Mouse (Mus musculus) right cerebral cortex, postnatal 10 days (tissue): Measurements from ENCODE around the gene Wdr81.
"Not testable (repeated sequence)": the region's sequence is repeated elsewhere in the genome, so short reads cannot be mapped to it uniquely, and the experiment has no call there.

Experiments
- DNase-seq, 2 experiments: peaks; one replicate each; pipeline ENCODE4 v3.0.0; 2021; ENCODE audit warnings: low spot score in 2 of 2

The Wdr81 gene

DNA sequence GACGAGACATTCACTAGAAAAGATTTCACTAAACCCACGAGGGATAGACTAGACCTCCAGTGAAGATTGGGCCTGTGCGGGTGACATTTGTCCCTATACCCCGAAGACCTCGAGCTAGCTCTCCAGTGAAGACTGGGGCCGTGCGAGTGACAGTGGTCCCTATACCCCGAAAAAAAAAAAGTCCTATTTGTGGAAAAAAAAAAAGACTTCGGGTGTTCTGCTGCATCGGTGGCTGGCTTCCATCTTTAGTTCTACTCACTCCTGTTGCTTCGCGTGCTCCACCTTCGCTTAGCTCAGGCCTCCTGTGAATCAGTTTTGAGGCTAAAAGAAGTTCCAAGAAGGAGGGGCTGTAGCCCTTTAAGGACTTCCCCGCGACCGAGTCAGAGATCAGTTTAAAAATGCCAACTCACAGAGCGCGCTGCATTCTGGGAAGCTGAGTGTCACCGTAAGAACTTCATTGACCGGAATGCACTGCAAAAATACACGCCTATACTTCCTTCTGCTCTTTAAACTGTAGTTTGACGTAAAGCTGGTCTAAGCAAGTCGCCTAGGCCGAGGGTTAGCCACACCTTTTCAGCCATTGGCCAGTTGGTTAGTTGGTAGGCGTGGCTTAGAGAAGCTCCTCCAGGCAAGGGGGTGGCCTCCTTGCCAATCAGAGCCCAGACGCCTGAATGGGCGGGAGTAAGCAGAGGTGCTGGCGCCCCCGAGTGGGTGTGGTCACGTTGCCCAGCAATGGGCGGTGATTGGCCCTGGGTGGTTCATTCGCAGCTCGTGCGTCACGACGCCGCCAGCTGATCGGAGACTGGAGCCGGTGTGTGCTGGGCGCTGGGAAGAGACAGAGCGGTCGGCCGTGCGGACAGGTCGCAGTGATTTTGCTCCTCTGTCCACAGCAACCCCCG, 6.6 kb upstream of the Wdr81 start, which contains the start of gene Tlcd2:
TSS of gene Tlcd2 (plus strand) at position 872 of the 899 bp plus-strand sequence.
- peak; percentile 100 for DNase-seq

DNA sequence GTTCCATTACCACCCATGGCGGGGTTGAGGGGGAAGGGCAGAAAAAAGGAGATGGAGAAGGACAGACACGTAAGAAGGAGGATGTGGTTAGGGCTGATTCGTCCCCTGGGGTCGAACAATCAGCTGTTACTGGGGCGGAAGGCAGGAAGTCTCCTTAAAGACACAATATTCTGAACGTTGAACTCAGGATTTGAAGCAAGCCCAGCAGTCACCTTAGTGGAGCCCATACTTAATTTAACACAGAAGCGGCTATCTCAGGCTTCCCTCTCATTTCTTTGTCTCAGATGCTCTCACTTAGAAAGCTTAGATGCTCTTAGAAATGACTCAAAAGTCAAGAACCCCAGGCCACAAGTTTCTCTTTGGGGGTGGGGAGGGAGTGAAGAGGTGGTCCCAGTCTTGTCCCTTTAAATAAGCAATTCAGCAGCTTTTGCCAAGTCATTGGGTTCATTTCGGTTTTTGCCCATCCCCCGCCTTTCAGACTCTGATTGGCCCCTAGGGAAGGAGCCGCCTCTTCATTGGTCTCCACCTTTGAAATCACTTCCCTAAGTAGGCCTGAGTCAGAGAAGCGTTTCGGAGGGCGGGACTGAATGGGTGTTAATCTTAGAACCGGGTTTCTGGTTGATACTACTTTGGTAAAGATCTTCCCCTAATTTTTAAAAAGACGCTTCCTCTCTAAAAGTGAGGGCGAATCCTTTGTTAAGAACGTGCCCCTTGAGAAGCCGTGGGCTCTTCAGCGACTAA, 5.8 kb upstream of the Wdr81 start:
- peak; percentile 95 to 96 for DNase-seq

DNA sequence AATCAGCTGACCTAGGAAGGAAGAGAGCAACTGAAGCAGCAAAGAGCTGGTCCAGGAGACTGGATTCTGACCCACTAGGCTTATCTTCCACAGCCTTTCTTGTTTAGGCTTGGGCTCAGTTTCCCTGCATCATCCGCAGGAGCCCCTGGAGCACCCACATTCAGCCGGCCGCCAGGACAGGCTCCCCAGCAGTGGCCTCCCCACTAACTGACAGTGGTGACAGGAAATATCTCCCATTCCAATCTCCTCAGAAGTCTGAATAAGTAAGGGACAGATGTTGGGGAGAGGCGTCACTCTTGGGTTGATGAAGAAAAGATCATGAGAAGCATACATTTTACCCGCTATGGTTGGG, 5.2 kb upstream of the Wdr81 start:
- DNase-seq: no peak

DNA sequence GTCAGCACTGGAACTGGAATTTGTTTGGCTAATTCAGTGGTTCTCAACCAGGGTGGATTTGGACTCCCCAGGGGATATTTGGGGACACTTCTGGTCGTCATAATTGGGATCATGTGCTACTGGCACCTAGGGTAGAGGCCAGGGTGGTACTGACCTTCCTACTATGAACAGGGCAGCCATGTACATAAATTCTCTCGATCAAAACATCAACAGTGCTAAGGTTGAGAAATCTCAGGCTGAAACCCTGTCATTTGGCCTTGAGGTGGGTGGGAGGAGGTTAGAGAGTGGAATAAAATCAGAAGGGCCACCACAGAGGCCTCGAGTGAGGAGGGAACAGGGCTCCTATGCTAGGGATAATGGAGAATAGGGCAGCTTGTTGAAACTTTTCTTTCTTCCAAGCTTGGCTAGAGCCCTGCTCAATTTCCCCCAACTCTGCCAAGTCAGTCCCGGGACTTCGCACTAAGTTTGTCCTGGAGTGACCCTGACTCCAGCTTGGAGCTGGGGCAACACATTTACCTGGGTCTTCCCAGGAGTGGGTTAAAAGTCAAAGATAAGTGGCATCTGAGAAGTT, 4.7 kb upstream of the Wdr81 start:
- peak in 1 of 2 experiments; percentile 43 for DNase-seq

DNA sequence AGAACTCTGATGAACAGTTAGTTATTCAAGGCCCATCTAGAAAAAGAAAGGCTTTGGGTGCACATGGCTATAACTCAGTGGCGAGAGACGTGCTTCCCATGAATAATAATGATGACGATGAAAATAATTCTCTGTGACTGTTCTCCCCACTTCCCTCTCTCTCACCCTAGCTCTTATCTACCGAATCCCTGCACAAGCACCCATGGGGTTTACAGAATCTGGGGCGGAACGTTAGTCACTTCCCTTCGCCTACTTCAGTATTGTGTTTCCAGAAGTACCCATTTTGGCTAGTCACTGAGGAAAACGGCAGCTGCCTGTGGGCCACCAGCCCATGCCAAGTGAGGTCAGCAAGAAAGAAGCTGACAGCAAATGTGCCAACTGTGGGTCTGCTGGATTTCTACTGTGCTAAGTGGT, 4.1 kb upstream of the Wdr81 start:
- DNase-seq: peak in 1 of 2 experiments; percentile 47

DNA sequence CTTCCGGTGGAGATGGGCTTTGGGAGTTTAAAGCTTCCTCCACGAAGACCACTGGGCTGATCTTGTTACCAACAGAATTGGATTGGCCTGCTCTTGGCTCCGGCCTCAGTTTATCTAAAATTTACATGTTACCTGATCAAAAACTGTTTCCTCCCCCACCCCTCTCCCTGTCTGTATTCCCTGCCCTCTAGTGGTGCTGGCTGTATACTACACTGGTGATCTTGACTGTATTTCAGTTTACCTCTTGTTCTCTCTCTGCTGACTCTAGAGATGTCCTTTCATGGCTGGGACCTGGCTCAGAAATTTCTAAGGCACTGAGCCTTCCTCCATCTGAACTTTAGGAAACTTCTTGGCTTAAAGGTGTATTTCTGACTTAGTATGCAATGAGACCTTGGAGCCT, 3.7 kb upstream of the Wdr81 start:
- peak in 1 of 2 experiments; percentile 49 for DNase-seq

DNA sequence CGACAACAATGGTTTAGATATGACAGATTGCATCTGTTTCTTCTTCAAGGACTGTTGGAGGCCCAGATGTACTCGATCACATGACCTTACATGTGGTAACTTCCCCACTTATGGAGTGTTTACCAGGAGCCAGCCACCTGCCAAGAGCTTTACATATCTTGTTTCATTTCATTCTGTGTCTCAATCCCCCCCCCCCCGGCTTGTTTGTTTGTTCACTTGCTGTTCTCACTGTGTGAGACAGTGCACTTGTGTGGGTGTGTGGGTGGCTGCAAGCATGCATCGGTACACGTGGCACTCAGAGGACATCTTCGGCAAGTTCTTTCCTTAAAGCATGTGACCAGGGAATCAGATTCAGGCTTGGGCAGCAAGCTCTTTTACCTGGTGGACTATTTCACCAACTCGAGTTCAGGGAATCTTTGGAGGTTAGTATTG, 1.9 kb upstream of the Wdr81 start:
- DNase-seq: no peak

DNA sequence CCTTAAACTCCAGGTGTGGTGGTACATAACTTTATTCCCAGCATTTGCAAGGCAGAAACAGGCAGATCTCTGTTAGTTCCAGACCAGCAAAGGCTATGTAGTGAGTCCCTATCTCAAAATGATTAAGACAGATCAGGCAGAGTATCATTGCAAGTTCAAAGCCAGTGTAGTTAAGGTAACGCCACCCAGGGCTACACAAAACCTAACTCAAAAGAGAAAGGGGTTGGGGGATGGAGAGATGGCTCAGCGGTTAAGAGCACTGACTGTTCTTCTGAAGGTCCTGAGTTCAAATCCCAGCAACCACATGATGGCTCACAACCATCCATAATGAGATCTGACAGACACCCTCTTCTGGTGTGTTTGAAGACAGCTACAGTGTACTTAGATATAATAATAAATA, 1.5 kb upstream of the Wdr81 start:
- not testable (repeated sequence) for DNase-seq

DNA sequence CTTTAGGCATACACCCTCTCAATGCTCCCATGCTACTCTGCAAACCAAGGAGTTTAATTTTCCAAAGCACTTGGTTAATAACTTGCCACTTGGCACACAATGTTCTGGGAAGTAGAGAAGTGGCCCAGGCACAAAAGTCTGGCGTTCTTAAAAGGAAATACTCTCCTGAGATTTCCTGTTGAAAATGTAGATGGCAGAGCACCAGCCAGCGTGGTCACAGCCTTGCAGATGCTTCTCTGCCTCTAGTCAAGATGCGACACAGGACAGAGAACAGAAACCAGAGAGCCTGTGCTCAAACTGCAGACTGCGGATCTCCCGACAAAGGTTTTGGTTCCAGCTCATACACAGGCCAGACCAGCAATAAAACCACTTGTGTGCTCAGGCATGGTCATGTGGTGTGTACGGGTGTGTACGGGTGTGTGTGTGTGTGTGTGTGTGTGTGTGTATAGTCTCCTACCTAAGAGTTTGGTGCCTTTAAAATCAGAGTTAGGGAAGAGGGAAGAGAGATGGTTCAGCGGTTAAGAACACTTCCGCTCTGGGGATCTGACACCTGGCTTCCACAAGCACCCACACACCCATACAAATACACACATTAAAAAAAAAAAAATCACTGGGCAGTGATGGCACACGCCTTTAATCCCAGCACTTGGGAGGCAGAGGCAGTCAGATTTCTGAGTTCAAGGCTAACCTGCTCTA, 672 bp upstream of the Wdr81 start:
- DNase-seq: no peak

DNA sequence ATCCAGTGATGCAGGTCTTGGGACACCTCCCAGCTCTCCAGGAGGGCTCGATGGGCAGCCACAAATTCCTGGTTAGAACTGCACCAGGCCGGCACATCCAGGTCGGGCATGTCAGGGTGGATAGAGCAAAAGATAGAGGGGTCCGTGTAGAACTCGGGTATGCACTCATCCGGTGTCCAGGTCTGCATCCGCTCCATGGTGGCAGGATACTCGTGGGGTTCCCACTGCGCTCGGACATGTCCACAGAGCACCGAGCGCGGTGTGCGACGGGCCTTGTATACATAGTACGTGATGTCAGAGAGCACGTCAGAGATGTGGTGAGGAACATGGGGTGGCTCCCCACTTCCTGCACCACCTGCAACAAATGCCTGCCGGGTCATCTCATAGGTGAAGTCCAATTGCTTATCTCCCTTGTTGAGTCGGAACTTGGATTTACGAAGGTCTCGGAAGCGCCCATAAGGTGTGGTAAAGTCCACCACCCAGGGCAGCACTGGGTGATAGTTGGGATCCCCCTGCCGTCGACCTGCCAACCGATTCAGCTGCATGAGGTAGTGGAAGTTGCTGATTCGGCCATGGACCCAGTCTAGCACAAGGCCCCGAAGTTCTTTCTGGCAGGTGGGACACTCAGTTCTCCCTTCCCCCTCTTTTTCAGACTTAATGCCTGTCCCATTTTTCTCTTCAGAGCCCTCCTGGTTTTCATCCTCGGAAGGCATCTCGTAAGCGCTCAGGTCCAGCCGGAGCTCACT, 1.5 kb downstream of the Wdr81 start:
- DNase-seq: no peak

DNA sequence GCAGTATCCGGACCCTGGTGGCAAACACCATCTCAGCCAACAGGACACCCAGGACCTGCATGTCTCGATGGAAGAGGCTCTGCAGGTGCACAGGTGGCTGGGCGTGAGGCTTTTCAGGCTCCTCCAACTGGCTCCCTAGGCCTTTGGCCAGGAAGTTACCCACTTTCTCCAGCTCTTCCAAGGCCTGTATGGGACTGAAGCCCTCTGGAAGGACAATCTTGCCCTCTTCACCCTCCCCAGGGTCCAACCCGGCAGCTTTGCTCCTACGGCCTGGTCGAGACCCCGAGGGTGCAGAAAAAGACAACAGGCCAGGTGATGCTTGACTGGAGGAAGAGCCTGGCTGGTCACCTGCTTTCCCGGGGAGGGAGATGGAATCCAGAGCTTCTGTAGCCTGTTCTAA, 2.4 kb downstream of the Wdr81 start:
- DNase-seq: no peak

DNA sequence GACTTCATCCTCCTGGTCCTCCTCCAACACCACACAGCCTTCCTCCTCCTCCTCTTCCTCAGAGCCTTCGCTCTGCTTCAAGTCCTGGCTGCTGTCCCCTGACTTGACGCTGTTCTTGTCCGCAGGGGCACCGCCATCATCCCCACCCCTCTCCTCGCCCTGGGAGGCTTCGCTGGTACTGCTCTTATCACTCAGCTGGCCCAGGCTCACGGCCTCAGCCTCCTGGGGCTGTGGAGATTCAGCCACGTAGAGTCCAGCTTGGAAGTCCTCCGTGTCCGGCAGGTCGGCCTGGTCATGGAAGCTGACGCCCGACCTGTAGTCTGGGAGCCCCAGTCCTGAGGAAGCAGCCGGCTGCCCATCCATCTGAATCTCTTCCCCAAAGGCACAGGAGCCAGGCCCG, 3.6 kb downstream of the Wdr81 start:
- DNase-seq: no peak

DNA sequence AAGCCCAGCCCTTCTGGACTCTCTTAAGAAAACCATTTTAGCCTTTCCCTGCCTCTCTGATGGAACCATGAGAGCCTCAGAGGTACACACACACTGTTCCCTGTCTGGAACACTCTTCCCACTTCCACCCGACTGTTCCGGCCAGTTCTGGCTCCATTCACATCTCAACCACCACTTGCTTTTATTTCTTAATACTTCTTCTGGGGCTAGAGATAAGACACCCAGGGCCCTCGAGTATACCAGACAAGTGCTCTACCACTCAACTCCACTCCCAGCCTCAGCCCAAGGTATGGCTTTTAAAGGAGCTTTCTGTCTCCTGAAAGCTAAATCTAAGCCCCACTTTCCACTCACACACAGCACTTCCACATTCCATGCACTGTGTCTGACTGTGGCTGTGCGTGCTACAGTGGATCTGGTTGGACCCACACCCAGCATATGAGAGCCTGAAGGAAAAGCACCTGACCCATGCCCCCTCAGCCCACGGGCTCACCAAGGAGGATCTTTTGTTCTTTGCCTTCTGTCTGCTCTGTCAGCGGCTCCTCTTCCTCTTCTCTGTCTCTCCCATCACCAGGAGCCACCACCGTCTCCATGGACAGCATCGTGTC, 4.1 kb downstream of the Wdr81 start:
- no peak for DNase-seq

DNA sequence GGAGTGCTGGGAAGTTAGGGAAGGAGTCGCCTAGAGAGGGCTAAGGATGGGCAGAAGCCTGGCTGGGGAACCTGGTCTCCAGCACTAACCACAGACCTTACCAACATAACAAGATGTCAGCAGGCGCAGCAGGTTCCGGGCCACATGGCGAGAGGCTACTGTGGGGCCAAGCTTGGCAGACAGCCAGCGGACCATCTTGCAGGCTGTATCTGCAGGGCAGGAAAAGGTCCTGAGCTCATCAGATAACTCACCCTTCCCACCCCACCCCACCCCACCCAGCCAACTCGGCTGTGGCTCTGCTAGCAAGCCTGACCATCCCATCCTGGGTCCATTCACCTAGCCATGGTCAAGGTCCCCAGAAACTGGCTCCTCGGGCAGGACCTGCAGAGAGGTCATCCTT, 4.8 kb downstream of the Wdr81 start:
- peak in 1 of 2 experiments; percentile 59 for DNase-seq

DNA sequence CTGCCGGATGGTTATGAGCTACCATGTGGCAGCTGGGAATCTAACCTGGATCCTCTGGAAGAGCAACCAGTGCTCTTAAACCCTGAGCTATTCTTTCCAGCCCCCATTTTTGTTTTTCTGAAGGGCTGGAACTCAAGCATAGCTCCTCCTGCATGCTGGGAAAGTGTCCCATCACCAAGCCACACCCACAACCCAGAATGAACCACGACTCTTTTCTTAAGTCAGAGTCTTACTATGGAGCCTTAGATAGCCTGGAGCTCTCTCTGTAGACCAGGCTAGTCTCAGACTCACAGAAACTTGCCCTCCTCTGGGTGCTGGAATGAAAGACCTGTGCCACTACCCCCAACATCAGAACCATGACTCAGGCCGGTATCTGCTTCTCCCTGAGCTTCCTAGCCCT, 5.9 kb downstream of the Wdr81 start:
- no peak for DNase-seq

DNA sequence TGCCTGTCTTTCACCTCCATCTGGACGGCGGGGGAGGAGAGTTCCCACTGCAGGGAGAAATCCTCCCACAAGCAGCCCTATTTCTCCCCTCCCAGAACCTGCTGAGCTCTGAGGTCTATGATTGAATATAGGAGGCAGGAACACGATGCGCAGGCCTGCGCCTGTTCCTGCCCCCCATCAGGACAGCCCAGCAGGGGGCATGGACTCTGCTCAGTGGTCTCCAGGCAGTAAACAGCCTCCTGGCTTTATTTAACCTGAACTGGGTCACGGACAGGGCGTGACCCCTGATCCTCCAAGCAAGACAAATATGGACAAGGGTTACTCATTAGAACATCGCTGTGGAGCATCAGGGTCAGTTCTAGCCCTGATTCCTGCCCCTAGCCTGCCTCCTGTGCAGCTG, 10.8 kb downstream of the Wdr81 start:
- no peak for DNase-seq

DNA sequence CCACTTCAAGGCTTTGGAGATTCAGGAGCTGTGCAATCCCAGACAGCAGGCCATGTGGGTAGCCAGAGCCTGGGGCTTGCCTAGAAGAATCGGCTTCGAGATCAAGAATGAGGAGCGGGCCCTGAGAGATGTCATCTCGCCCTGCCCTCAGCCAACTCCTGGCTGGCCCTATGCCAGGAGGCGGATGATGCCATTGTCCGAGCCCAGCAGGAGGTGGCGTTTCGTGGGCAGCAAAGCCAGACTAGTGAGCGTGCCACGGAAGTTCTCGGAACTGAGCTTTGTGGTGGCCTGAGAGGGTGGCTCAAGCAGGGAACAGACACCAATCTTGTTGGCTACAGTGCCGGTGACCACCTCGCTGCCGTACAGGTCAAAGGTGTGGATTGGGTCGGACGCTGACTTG, 12.9 kb downstream of the Wdr81 start:
- DNase-seq: peak; percentile 46 to 52

DNA sequence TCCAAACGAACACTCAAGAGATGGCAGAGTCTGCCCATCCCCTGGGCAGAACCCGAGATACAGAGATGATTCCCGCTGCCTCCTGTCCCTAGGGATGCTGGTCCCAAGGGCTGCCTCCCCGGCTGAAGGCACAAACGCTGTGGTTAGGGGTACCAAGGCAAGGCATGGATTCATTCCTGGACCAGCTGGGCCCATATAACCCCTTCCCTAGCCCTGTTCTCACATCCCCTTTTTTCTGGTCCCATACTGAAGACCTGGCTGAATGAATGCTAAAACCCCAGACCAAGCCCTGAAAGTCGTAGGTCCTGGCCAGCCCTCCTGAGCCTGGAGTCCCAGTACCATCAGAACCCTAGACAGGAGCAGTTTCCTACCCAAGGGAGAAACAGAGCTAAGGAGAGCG, 13.5 kb downstream of the Wdr81 start:
- DNase-seq: no peak

DNA sequence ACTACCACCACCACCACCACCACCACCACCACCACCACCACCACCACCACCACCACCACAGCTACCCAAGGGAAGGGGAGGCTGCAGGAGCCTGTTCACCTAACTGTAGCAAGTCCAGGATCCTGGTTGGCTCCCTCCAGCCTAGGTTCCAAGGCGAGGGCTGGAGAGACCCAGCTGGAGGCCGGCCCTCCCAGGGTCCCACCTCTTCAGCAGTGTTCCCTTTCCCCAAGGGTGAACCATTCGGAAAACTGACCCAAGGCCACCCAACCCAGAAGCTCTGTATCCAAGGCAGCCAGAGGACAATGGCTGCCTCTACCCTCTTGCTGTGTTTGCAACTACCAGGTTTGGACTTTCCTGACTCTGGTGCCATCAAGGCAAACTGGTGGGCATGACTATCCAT, 14.6 kb downstream of the Wdr81 start:
- DNase-seq: no peak

DNA sequence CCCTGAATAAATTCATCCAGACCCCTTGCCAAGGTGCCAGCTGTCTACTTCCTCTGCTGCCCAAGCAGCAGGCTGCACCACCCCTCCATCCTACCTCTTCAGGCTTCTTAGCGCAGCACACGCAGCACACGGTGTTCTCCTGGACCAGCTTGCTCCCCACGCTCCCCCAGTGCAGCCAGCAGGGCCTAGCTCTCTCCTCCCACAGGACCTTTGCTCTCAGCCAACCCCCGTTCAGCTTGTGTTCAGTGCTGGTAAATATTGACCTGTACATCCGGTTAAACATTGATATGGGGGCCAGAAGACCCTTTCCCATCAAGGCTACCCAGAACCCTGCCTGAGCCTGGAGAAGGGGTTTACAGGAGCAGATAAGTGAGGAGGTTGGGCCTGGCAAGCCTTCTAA, 15.2 kb downstream of the Wdr81 start, which contains the start of gene Serpinf2:
TSS of gene Serpinf2 (minus strand) at position 229 of the 400 bp plus-strand sequence.
- no peak for DNase-seq

DNA sequence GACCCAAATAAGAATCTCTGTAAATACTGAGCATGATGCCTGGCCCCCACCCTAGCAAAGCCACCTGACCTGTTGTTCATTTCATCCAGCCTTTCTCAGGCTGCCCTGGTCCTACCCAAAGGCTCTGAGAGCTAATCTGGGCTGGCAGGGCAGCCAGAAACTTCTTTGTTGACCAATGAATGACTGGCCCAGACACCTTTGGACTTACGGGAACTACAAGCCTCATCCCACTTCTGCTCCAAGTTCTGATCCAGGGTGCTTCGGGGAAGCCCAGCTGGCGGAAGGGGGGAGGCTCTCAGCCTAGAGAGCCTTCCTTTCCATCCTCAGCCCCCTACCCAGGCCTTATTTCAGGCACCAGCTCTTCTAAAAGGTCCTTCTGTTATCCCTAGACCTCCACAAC, 15.7 kb downstream of the Wdr81 start:
- DNase-seq: no peak
